Mouse (Mus musculus): ENCODE data around the gene Tinagl1. TPM values are rescaled to one million over a fixed set of nuclear protein-coding genes. Genes with fewer than 3 reads are reported as not detected.

Tinagl1 gene
- 2.5 TPM for polyA plus RNA-seq (2014; fragmentation: Illumina TruSeq; extraction: RNeasy Lipid Tissue Mini Kit (QIAGEN cat#74804))

GRCm38 (mm10) chr4:130175072-130175711 is at the start of gene Tinagl1:
Tinagl1 (minus strand) TSS chr4:130175122.

GRCm38 (mm10) chr4:130222179-130222578 is 47.3 kb upstream of the Tinagl1 start, which contains the start of gene Gm853:
Gm853 (minus strand) TSS chr4:130222401.

GRCm38 (mm10) chr4:130139214-130139492 is 35.8 kb downstream of the Tinagl1 start, which contains the start of gene Hcrtr1:
Hcrtr1 (minus strand) TSS chr4:130139359.

Other genes starting within 250 kb of the Tinagl1 start
- not detected for gene Spocd1, start 245.9 kb downstream of the Tinagl1 start, polyA plus RNA-seq (2014; fragmentation: Illumina TruSeq; extraction: RNeasy Lipid Tissue Mini Kit (QIAGEN cat#74804))
- not detected for gene Adgrb2, start 190.3 kb downstream of the Tinagl1 start, polyA plus RNA-seq (2014; fragmentation: Illumina TruSeq; extraction: RNeasy Lipid Tissue Mini Kit (QIAGEN cat#74804))
- gene Col16a1, start 127.3 kb downstream of the Tinagl1 start, polyA plus RNA-seq (2014; fragmentation: Illumina TruSeq; extraction: RNeasy Lipid Tissue Mini Kit (QIAGEN cat#74804)): 5.9 TPM
- 3.7 TPM for gene Pef1, start 72.6 kb downstream of the Tinagl1 start, polyA plus RNA-seq (2014; fragmentation: Illumina TruSeq; extraction: RNeasy Lipid Tissue Mini Kit (QIAGEN cat#74804))
- gene Hcrtr1, start 35.8 kb downstream of the Tinagl1 start, polyA plus RNA-seq (2014; fragmentation: Illumina TruSeq; extraction: RNeasy Lipid Tissue Mini Kit (QIAGEN cat#74804)): not detected
- not detected for gene Gm853, start 47.3 kb upstream of the Tinagl1 start, polyA plus RNA-seq (2014; fragmentation: Illumina TruSeq; extraction: RNeasy Lipid Tissue Mini Kit (QIAGEN cat#74804))
- not detected for gene Serinc2, start 104.1 kb upstream of the Tinagl1 start, polyA plus RNA-seq (2014; fragmentation: Illumina TruSeq; extraction: RNeasy Lipid Tissue Mini Kit (QIAGEN cat#74804))
- 18.1 TPM for gene Fabp3, start 133.5 kb upstream of the Tinagl1 start, polyA plus RNA-seq (2014; fragmentation: Illumina TruSeq; extraction: RNeasy Lipid Tissue Mini Kit (QIAGEN cat#74804))
- gene Gm10570, start 133.6 kb upstream of the Tinagl1 start, polyA plus RNA-seq (2014; fragmentation: Illumina TruSeq; extraction: RNeasy Lipid Tissue Mini Kit (QIAGEN cat#74804)): not detected
- gene Zcchc17, start 184.8 kb upstream of the Tinagl1 start, polyA plus RNA-seq (2014; fragmentation: Illumina TruSeq; extraction: RNeasy Lipid Tissue Mini Kit (QIAGEN cat#74804)): 38.5 TPM
- gene Snrnp40, start 185.0 kb upstream of the Tinagl1 start, polyA plus RNA-seq (2014; fragmentation: Illumina TruSeq; extraction: RNeasy Lipid Tissue Mini Kit (QIAGEN cat#74804)): 18.1 TPM

Measured in ovary, adult 10 weeks (tissue).